ENCODE assay signal across 8 mouse cellular contexts in the genomic region with DNA sequence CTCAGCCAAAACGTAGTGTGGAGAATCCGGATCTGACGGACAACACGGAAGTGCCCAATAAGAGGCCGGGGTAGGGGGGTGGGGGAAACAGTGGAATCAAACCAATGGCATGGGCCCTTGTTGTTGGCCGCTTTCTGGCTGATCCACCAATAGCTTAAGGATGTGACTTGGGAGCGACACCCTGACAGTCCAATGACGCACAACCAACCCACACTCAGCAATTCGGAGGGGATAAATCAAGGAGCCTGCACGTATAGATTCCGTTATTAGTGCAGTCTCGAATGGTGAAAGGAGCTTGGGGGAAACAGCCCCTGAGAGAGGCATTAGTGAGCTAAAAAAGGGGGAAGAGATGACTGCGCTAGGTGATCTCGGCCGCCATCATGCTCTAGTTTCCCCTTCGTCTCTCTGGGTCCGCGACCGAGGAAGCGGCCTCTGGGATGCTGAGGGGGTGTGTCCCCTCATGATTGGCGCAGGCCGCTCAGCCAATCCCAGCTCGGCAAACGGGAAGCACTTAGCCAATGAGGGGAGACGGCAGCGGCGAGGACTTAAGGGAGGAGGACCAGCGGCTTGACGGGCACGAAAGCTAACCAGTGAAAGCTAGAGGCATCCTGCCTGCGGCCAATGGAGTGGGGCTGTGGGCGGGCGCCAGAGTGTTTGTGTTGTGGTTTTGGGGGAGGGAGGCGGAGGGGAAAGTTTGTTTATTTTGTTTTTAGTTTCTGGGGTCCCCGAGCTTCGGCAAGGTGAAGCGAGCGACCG. TPM values are rescaled to one million over a fixed set of nuclear protein-coding genes. Genes with fewer than 3 reads are reported as not detected.
A peak's percentile ranks its signal among the peaks of the same experiment; 100 is the strongest.
DNase-seq lines count a peak whose midpoint lies in the region; ATAC-seq lines count a peak whose summit lies in the region.

Gene Tnrc6b, plus strand, starts transcription at position 706 of the 756 bp plus-strand sequence.

- H3K27me3 ChIP-seq in heart, embryonic 13.5 days (replicated peaks) = no peaks in the 10 kb centered on the region
- no peaks in the 10 kb centered on the region; the same call in 1 of the 2 replicates for H3K27me3 ChIP-seq in liver, embryonic 12.5 days (replicated peaks)
- no peaks in the 10 kb centered on the region for H3K27me3 ChIP-seq in stomach, embryonic 15.5 days (replicated peaks)

- DNase-seq in CD4-positive, CD25-positive, alpha-beta regulatory T cell, adult 2 months (ENCODE audit: low read depth, low spot score) = peak; percentile 99
- DNase-seq in fat pad, adult 2 months (ENCODE audit: extremely low read depth, low read depth, low spot score) = peak; percentile 93
- DNase-seq in kidney, postnatal 10 days = peak; percentile 99
- DNase-seq in natural killer cell, adult 2 months (ENCODE audit: low spot score in 2 of 2) = peak; percentile 98 to 99

- H3K4me3 ChIP-seq in brown adipose tissue, adult 24 weeks (ENCODE audit: insufficient read depth, low read depth, low read length) = peak within 1 kb of the TSS; percentile 82
- H3K4me3 ChIP-seq in heart, embryonic 13.5 days = peak within 1 kb of the TSS; percentile 92
- peak within 1 kb of the TSS; percentile 100 for H3K4me3 ChIP-seq in liver, embryonic 12.5 days
- H3K4me3 ChIP-seq in stomach, embryonic 15.5 days (replicated peaks) = peak within 1 kb of the TSS; percentile 90

- under 1% methylated on average over 39 of the region's 39 CpGs for whole genome bisulfite sequencing in heart, embryonic 13.5 days
- WGBS in liver, embryonic 12.5 days (ENCODE audit: insufficient replicate concordance) = under 1% methylated on average over 39 of the region's 39 CpGs
- WGBS in stomach, embryonic 15.5 days = under 1% methylated on average over 39 of the region's 39 CpGs

- H3K27ac ChIP-seq in brown adipose tissue, adult 24 weeks (replicated peaks; ENCODE audit: low read depth, low read length) = peak within 1 kb of the TSS; percentile 90
- H3K27ac ChIP-seq in heart, embryonic 13.5 days (replicated peaks) = peak within 1 kb of the TSS; percentile 91
- peak within 1 kb of the TSS; percentile 85 for H3K27ac ChIP-seq in liver, embryonic 12.5 days
- H3K27ac ChIP-seq in stomach, embryonic 15.5 days = peak within 1 kb of the TSS; percentile 92

- no peaks in the 10 kb centered on the region for H3K36me3 ChIP-seq in heart, embryonic 13.5 days
- H3K36me3 ChIP-seq in liver, embryonic 12.5 days = no peaks in the 10 kb centered on the region
- H3K36me3 ChIP-seq in stomach, embryonic 15.5 days = no peaks in the 10 kb centered on the region

- H3K9ac ChIP-seq in heart, embryonic 13.5 days = peak within 1 kb of the TSS; percentile 94
- H3K9ac ChIP-seq in liver, embryonic 12.5 days = peak within 1 kb of the TSS; percentile 93
- H3K9ac ChIP-seq in stomach, embryonic 15.5 days = peak within 1 kb of the TSS; percentile 73

- peak; percentile 89 for ATAC-seq in heart, embryonic 13.5 days (ENCODE audit: extremely low read depth, insufficient number of reproducible peaks, low FRiP score, low TSS enrichment)
- peak; percentile 97 for ATAC-seq in liver, embryonic 12.5 days
- peak; percentile 95 for ATAC-seq in stomach, embryonic 15.5 days (ENCODE audit: insufficient read depth, low FRiP score, low read depth)

- peaks cover 3% of the 10 kb centered on the region; the same call in 1 of the 2 replicates for H3K4me1 ChIP-seq in brown adipose tissue, adult 24 weeks (ENCODE audit: control insufficient read depth, insufficient read depth, insufficient read length, low read length)
- peaks cover 41% of the 10 kb centered on the region for H3K4me1 ChIP-seq in heart, embryonic 13.5 days
- peaks cover 35% of the 10 kb centered on the region for H3K4me1 ChIP-seq in liver, embryonic 12.5 days
- H3K4me1 ChIP-seq in stomach, embryonic 15.5 days = peaks cover 18% of the 10 kb centered on the region

- no peaks in the 10 kb centered on the region for H3K9me3 ChIP-seq in heart, embryonic 13.5 days
- no peaks in the 10 kb centered on the region for H3K9me3 ChIP-seq in liver, embryonic 12.5 days (replicated peaks)
- H3K9me3 ChIP-seq in stomach, embryonic 15.5 days = no peaks in the 10 kb centered on the region

- peak within 1 kb of the TSS; percentile 82 for H3K4me2 ChIP-seq in heart, embryonic 13.5 days
- peak within 1 kb of the TSS; percentile 91 for H3K4me2 ChIP-seq in liver, embryonic 12.5 days
- peak within 1 kb of the TSS; percentile 90 for H3K4me2 ChIP-seq in stomach, embryonic 15.5 days

RNA-seq across cellular contexts. Expression of gene Tnrc6b, which starts in this region (rescaled TPM):
- polyA plus RNA-seq in brown adipose tissue, adult 24 weeks (2012; ENCODE audit: insufficient read depth, insufficient read length, missing spikeins) = 9.8 and 17.8 TPM in 2 replicates
- 23.8 and 24.2 TPM in 2 replicates for polyA plus RNA-seq in heart, embryonic 13.5 days (2015; fragmentation: Nextera tagmentation; extraction: Ambion mirVana)
- polyA plus RNA-seq in liver, embryonic 12.5 days (2016; fragmentation: Nextera tagmentation; extraction: Ambion mirVana) = 32.2 and 33.0 TPM in 2 replicates
- 27.4 and 28.5 TPM in 2 replicates for polyA plus RNA-seq in stomach, embryonic 15.5 days (2015; fragmentation: Nextera tagmentation; extraction: Ambion mirVana)

Comparison
In these comparisons a context has a peak if more than half of its experiments do, and no peak if none do; other contexts are left out.
1. Peak in every context shown above with its lines: DNase-seq, ATAC-seq, H3K4me3 ChIP-seq and H3K27ac ChIP-seq.